Comparison of ENCODE assay signal across 10 mouse cellular contexts in the genomic region with DNA sequence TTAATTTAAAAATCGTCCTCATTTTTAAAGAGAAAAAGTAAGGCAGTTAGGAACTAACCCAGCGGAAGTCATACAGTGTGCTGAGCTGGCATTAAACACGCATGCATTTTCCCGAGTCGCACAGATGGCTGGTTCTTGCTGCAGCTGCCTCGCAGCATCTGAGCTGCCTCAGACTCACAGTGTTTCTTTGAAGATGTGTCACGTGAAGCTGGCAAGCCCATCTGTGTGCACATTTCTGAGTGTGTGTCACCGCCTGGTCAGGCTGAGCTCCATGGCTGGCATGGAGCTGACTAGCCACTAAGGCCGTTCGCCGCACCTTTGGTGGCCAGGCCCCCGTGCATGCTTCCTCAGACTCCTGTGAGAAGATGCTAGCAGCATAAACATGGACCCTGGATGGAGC. TPM values are rescaled to one million over a fixed set of nuclear protein-coding genes. Genes with fewer than 3 reads are reported as not detected.
DNase-seq lines count a peak whose midpoint lies in the region; ATAC-seq and TF ChIP-seq lines count a peak whose summit lies in the region.
"Had no signal": no experiment of that assay in that cellular context is flagged by ENCODE, and none has a peak within 500 bp of the region (broad histone marks: within the 10 kb centered on the region; RNA-seq: fewer than 3 reads in every experiment).

No protein-coding gene starts in this region.

- peaks cover 26% of the 10 kb centered on the region for H3K4me1 ChIP-seq in neural tube, embryonic 15.5 days
- H3K4me1 ChIP-seq in lung, postnatal 0 days (ENCODE audit: insufficient read depth, low read depth, low read length): no peaks in the 10 kb centered on the region; the same call in 1 of the 2 replicates
- 0 out of 2 replicates have a peak, but pooled peaks cover 5% of the 10 kb centered on the region for H3K4me1 ChIP-seq in heart, embryonic 11.5 days (ENCODE audit: control insufficient read depth, insufficient read depth, low read length)

- H3K9me3 ChIP-seq in neural tube, embryonic 15.5 days (replicated peaks): no peaks in the 10 kb centered on the region
- no peaks in the 10 kb centered on the region for H3K9me3 ChIP-seq in lung, postnatal 0 days (ENCODE audit: low read length)
- H3K9me3 ChIP-seq in heart, embryonic 11.5 days (replicated peaks; ENCODE audit: control insufficient read depth, low read length): no peaks in the 10 kb centered on the region
- H3K9me3 ChIP-seq: G1E had no signal

- peak; percentile 54; the same call in 1 of the 2 replicates for ATAC-seq in frontal cortex, adult (ENCODE audit: low TSS enrichment)
- ATAC-seq in neural tube, embryonic 15.5 days (ENCODE audit: low FRiP score): 0 out of 2 replicates have a peak, but pooled peaks have one; percentile 1
- ATAC-seq in lung, postnatal 0 days: no peak
- ATAC-seq in heart, embryonic 11.5 days (replicated peaks; ENCODE audit: insufficient number of reproducible peaks, low FRiP score, low TSS enrichment): no peak

- WGBS in neural tube, embryonic 15.5 days: 46% methylated on average over 12 of the region's 12 CpGs
- 68% methylated on average over 12 of the region's 12 CpGs for WGBS in lung, postnatal 0 days
- WGBS in heart, embryonic 11.5 days (ENCODE audit: insufficient replicate concordance): 76% methylated on average over 12 of the region's 12 CpGs

- no peak overlapping the region for H3K4me3 ChIP-seq in neural tube, embryonic 15.5 days (replicated peaks)
- no peak overlapping the region for H3K4me3 ChIP-seq in lung, postnatal 0 days (ENCODE audit: low read depth, low read length)
- no peak overlapping the region for H3K4me3 ChIP-seq in heart, embryonic 11.5 days (ENCODE audit: low read depth, low read length)

- H3K27me3 ChIP-seq in neural tube, embryonic 15.5 days (replicated peaks): peaks cover 3% of the 10 kb centered on the region
- H3K27me3 ChIP-seq in lung, postnatal 0 days (replicated peaks; ENCODE audit: insufficient read depth, low read length): no peaks in the 10 kb centered on the region
- peaks cover 35% of the 10 kb centered on the region for H3K27me3 ChIP-seq in heart, embryonic 11.5 days (ENCODE audit: control insufficient read depth, insufficient read depth, low read length)

- TF ChIP-seq CTCF in lung, postnatal 0 days (IDR thresholded peaks at IDR 0.05): no peak

- peak; percentile 67 for DNase-seq in MN1 (ENCODE audit: low spot score)
- DNase-seq in layer of hippocampus, postnatal 10 days (ENCODE audit: low spot score in 2 of 2): peak; percentile 64 to 69
- no peak for DNase-seq in ovary, adult 18-20 months (ENCODE audit: low spot score)
- DNase-seq in lung, postnatal 0 days (ENCODE audit: low spot score): no peak
- no peak for DNase-seq in urinary bladder, postnatal 36 days (ENCODE audit: low spot score in 2 of 2)
- DNase-seq: kidney, adult 2 months had no signal

- H3K4me2 ChIP-seq in neural tube, embryonic 15.5 days: no peak overlapping the region
- no peak overlapping the region for H3K4me2 ChIP-seq in lung, postnatal 0 days (replicated peaks; ENCODE audit: low read depth, low read length)
- no peak overlapping the region for H3K4me2 ChIP-seq in heart, embryonic 11.5 days

- no peak overlapping the region for H3K9ac ChIP-seq in neural tube, embryonic 15.5 days (replicated peaks)
- no peak overlapping the region for H3K9ac ChIP-seq in lung, postnatal 0 days (replicated peaks; ENCODE audit: low read depth)
- no peak overlapping the region for H3K9ac ChIP-seq in heart, embryonic 11.5 days (ENCODE audit: low read depth, low read length)

- H3K27ac ChIP-seq in neural tube, embryonic 15.5 days (replicated peaks): peak overlapping the region; percentile 71
- no peak overlapping the region for H3K27ac ChIP-seq in lung, postnatal 0 days (ENCODE audit: low read length)
- H3K27ac ChIP-seq in heart, embryonic 11.5 days (ENCODE audit: low read depth, low read length): no peak overlapping the region

- TF ChIP-seq EP300 in lung, postnatal 0 days (IDR thresholded peaks at IDR 0.05): no peak

- H3K36me3 ChIP-seq in neural tube, embryonic 15.5 days: no peaks in the 10 kb centered on the region
- H3K36me3 ChIP-seq in lung, postnatal 0 days (ENCODE audit: insufficient read depth, low read length): no peaks in the 10 kb centered on the region
- no peaks in the 10 kb centered on the region for H3K36me3 ChIP-seq in heart, embryonic 11.5 days (ENCODE audit: control insufficient read depth, insufficient read depth, low read length)
- H3K36me3 ChIP-seq: G1E had no signal

RNA-seq across cellular contexts. Expression of a gene that starts 1.4 kb away (rescaled TPM):
- 10 to 100 TPM; 84.0 to 90.2 TPM for total RNA-seq in layer of hippocampus, postnatal 10 days (2021)
- polyA plus RNA-seq in neural tube, embryonic 15.5 days (2015; fragmentation: Nextera tagmentation; extraction: Ambion mirVana): 67.0 and 75.4 TPM in 2 replicates
- polyA plus RNA-seq in lung, postnatal 0 days (2015; fragmentation: Nextera tagmentation; extraction: Ambion mirVana): 0.85 and 1.4 TPM in 2 replicates
- 0.32 and 0.59 TPM in 2 replicates for polyA plus RNA-seq in heart, embryonic 11.5 days (2014; fragmentation: Nextera tagmentation; extraction: Ambion mirVana)
- total RNA-seq: G1E had no signal

RNA-seq across cellular contexts. Expression of a gene that starts 3.1 kb away (rescaled TPM):
- 1 to 10 TPM; 4.3 to 5.0 TPM for total RNA-seq in layer of hippocampus, postnatal 10 days (2021)
- polyA plus RNA-seq in neural tube, embryonic 15.5 days (2015; fragmentation: Nextera tagmentation; extraction: Ambion mirVana): 2.5 and 3.4 TPM in 2 replicates
- 0.87 and 1.2 TPM in 2 replicates for polyA plus RNA-seq in lung, postnatal 0 days (2015; fragmentation: Nextera tagmentation; extraction: Ambion mirVana)
- polyA plus RNA-seq in heart, embryonic 11.5 days (2014; fragmentation: Nextera tagmentation; extraction: Ambion mirVana): 0.65 and 1.0 TPM in 2 replicates

RNA-seq across cellular contexts. Expression of a gene that starts 46.3 kb away (rescaled TPM):
- total RNA-seq in layer of hippocampus, postnatal 10 days (2021): 100 to 1,000 TPM; 338 to 365 TPM
- polyA plus RNA-seq in neural tube, embryonic 15.5 days (2015; fragmentation: Nextera tagmentation; extraction: Ambion mirVana): 11.0 and 14.9 TPM in 2 replicates
- polyA plus RNA-seq in lung, postnatal 0 days (2015; fragmentation: Nextera tagmentation; extraction: Ambion mirVana): 0.51 and 0.76 TPM in 2 replicates
- 2.4 and 3.5 TPM in 2 replicates for polyA plus RNA-seq in heart, embryonic 11.5 days (2014; fragmentation: Nextera tagmentation; extraction: Ambion mirVana)
- polyA plus RNA-seq: G1E had no signal

Comparison
In these comparisons a context has a peak if more than half of its experiments do, and no peak if none do; other contexts are left out.
1. DNase-seq: peak in MN1 (single experiment) and layer of hippocampus, postnatal 10 days (2 of 2); none in ovary, adult 18-20 months (single experiment), lung, postnatal 0 days (single experiment) and urinary bladder, postnatal 36 days (0 of 2).
2. ATAC-seq: peak in frontal cortex, adult (single experiment) and neural tube, embryonic 15.5 days (single experiment); none in lung, postnatal 0 days (single experiment) and heart, embryonic 11.5 days (single experiment).
3. RNA of a gene that starts 1.4 kb away (polyA plus RNA-seq): 67.0 to 75.4 TPM in neural tube, embryonic 15.5 days; 0.85 to 1.4 TPM in lung, postnatal 0 days and 0.32 to 0.59 TPM in heart, embryonic 11.5 days; every median in the first group is over 10 times any median in the second.